ENCODE assay signal across 8 mouse cellular contexts in the genomic region with DNA sequence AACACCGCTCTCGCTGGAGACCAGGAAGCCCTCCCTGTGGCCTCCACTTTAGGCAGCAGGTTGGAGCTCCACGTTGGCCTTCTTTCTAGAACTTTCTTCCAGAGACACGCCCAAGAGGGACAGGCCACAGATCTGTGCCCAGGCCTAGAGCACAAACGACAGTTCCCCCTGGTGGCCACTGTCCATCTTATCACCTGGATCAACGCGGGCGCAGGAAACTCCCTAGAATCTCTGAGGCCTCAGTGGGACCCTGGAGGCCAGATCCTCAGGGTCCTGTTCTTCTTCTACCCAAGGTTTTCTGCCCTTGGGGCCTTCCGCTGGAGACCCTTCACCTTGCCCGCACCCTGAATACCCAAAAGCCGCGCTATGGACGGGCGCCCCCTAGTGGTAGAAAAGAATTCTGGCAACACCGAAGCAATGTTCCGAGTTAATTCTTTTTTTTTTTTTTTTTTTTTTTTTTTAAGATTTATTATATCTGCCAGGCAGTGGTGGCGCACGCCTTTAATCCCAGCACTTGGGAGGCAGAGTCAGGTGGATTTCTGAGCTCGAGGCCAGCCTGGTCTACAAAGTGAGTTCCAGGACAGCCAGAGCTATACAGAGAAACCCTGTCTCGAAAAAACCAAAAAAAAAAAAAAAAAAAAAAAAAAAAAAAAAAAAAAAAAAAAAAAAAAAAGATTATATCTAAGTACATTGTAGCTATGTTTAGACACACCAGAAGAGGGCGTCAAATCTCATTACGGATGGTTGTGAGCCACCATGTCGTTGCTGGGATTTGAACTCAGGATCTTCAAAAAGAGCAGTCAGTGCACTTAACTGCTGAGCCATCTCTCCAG. TPM values are rescaled to one million over a fixed set of nuclear protein-coding genes. Genes with fewer than 3 reads are reported as not detected.
A peak's percentile ranks its signal among the peaks of the same experiment; 100 is the strongest.
DNase-seq lines count a peak whose midpoint lies in the region; ATAC-seq and TF ChIP-seq lines count a peak whose summit lies in the region.
"Not testable (repeated sequence)": the region's sequence is repeated elsewhere in the genome, so short reads cannot be mapped to it uniquely, and the experiment has no call there.

No protein-coding gene starts in this region.

- peaks cover 0 to 26% of the 10 kb centered on the region in 2 experiments; a peak in 2 of 4 replicates for H3K36me3 ChIP-seq in MEL (ENCODE audit: control insufficient read depth in 1 of 2, insufficient read depth in 2 of 2, low read length in 2 of 2)
- H3K36me3 ChIP-seq in forebrain, embryonic 13.5 days (ENCODE audit: poor library complexity, severe bottlenecking); lung, embryonic 14.5 days (ENCODE audit: insufficient read depth); thymus, adult 2 months (ENCODE audit: control insufficient read depth, insufficient read depth, low read length): not testable (repeated sequence)

- H3K27me3 ChIP-seq in MEL (ENCODE audit: control insufficient read depth in 1 of 2, insufficient read depth in 2 of 2, low read length in 2 of 2); forebrain, embryonic 13.5 days; lung, embryonic 14.5 days (ENCODE audit: insufficient read depth, low read length); thymus, adult 2 months (ENCODE audit: control insufficient read depth, insufficient read depth, low read length): not testable (repeated sequence)

- peak overlapping the region; percentile 52 for H3K9ac ChIP-seq in MEL (ENCODE audit: control insufficient read depth, low read depth, low read length, poor library complexity, severe bottlenecking)
- H3K9ac ChIP-seq in forebrain, embryonic 13.5 days; lung, embryonic 14.5 days: not testable (repeated sequence)

- 0 out of 2 replicates have a peak overlapping the region, but pooled peaks have one; percentile 28 for H3K4me2 ChIP-seq in forebrain, embryonic 13.5 days
- peak overlapping the region; percentile 42; the same call in 1 of the 2 replicates for H3K4me2 ChIP-seq in lung, embryonic 14.5 days

- TF ChIP-seq EP300 in MEL (IDR thresholded peaks at IDR 0.05; ENCODE audit: low read depth in 1 of 2, low read length in 2 of 2): not testable (repeated sequence)

- not testable (repeated sequence) for ATAC-seq in forebrain, embryonic 13.5 days
- 0 out of 2 replicates have a peak, but pooled peaks have one; percentile 11 for ATAC-seq in lung, embryonic 14.5 days (ENCODE audit: insufficient read depth)

- H3K4me1 ChIP-seq in MEL (ENCODE audit: control insufficient read depth in 1 of 2, insufficient read depth in 2 of 2, low read length in 2 of 2): peaks cover 7 to 41% of the 10 kb centered on the region in 2 experiments
- peaks cover 17% of the 10 kb centered on the region for H3K4me1 ChIP-seq in forebrain, embryonic 13.5 days
- not testable (repeated sequence) for H3K4me1 ChIP-seq in lung, embryonic 14.5 days (ENCODE audit: insufficient read depth)
- H3K4me1 ChIP-seq in thymus, adult 2 months (replicated peaks; ENCODE audit: control insufficient read depth, insufficient read depth, low read length): peaks cover 37% of the 10 kb centered on the region

- not testable (repeated sequence) for TF ChIP-seq POLR2A in MEL (IDR thresholded peaks at IDR 0.05; ENCODE audit: control insufficient read depth in 1 of 2, insufficient read depth in 1 of 2, low read depth in 1 of 2, low read length in 2 of 2, poor library complexity in 1 of 2); thymus, adult 2 months (IDR thresholded peaks at IDR 0.05; ENCODE audit: control insufficient read depth, extremely low read depth, insufficient read depth, low read length, poor library complexity)

- TF ChIP-seq RAD21 in MEL (IDR thresholded peaks at IDR 0.05; ENCODE audit: low read depth, low read length): peak; percentile 46; the same call in 1 of the 2 replicates

- 29% methylated on average over 23 of the region's 23 CpGs for WGBS in forebrain, embryonic 13.5 days
- 27% methylated on average over 23 of the region's 23 CpGs for WGBS in lung, embryonic 14.5 days
- 19% methylated on average over 23 of the region's 23 CpGs for WGBS in thymus, adult 2 months

- DNase-seq in MEL (ENCODE audit: low read depth, low spot score): peak; percentile 79
- peak; percentile 64 for DNase-seq in cerebellum, adult 11-12 months
- DNase-seq in heart, postnatal 36 days: peak; percentile 83 to 86
- peak; percentile 58 for DNase-seq in layer of hippocampus, adult 11-12 months (ENCODE audit: low spot score)
- peak; percentile 86 for DNase-seq in lung, embryonic 14.5 days
- peak; percentile 68 for DNase-seq in ovary, postnatal 10 days (ENCODE audit: low spot score)
- DNase-seq in thymus, adult 2 months: peak; percentile 80

- intact Hi-C loops in heart, postnatal 36 days (cut with DNase I): loop anchor here (1.0 to 5.0 kb wide), 5 partner anchors 37 to 175 kb away; no protein-coding TSS in a partner anchor

- peak overlapping the region in 1 of 2 experiments; percentile 33; a peak in 1 of 4 replicates for H3K4me3 ChIP-seq in MEL (ENCODE audit: control insufficient read depth in 1 of 2, insufficient read depth in 1 of 2, low read depth in 2 of 2, low read length in 2 of 2)
- not testable (repeated sequence) for H3K4me3 ChIP-seq in forebrain, embryonic 13.5 days; lung, embryonic 14.5 days (ENCODE audit: low read depth, low read length)
- peak overlapping the region; percentile 13; the same call in 1 of the 2 replicates for H3K4me3 ChIP-seq in thymus, adult 2 months (ENCODE audit: control insufficient read depth, insufficient read depth, low read length)

- H3K79me2 ChIP-seq in MEL (ENCODE audit: control insufficient read depth, insufficient read depth, low read length, poor library complexity): not testable (repeated sequence)

- H3K27ac ChIP-seq in MEL (ENCODE audit: control insufficient read depth, low read depth, low read length): peak overlapping the region; percentile 93
- not testable (repeated sequence) for H3K27ac ChIP-seq in forebrain, embryonic 13.5 days; lung, embryonic 14.5 days (ENCODE audit: low read depth); thymus, adult 2 months (ENCODE audit: control insufficient read depth, insufficient read depth, low read length)

- not testable (repeated sequence) for H3K9me3 ChIP-seq in MEL (replicated peaks; ENCODE audit: insufficient read depth, low read length); forebrain, embryonic 13.5 days (replicated peaks); lung, embryonic 14.5 days (ENCODE audit: low read depth, low read length)

- TF ChIP-seq CTCF in MEL (IDR thresholded peaks at IDR 0.05 in 2 of 3, conservative IDR thresholded peaks at IDR 0.05 in 1 of 3; ENCODE audit: control insufficient read depth in 1 of 3, insufficient read depth in 1 of 3, low read depth in 2 of 3, low read length in 3 of 3, poor library complexity in 1 of 3, severe bottlenecking in 1 of 3): peak; percentile 52 to 88 (median 71); a peak in 5 of 6 replicates
- peak; percentile 75 for TF ChIP-seq CTCF in lung, embryonic 14.5 days (IDR thresholded peaks at IDR 0.05; ENCODE audit: low read depth)
- TF ChIP-seq CTCF in thymus, adult 2 months (IDR thresholded peaks at IDR 0.05; ENCODE audit: borderline replicate concordance, control insufficient read depth, extremely low read depth, insufficient read depth, low read length, poor library complexity): peak; percentile 99

RNA-seq across cellular contexts. Expression of a gene that starts 4.1 kb away (rescaled TPM):
- 27.7 and 37.8 TPM in 2 replicates for total RNA-seq in MEL (2012; rRNA removed)
- 100 to 1,000 TPM in 1 of 2 experiments, not detected in 1; 138 TPM for polyA plus RNA-seq in MEL (2012; ENCODE audit: insufficient read depth in 1 of 2, insufficient read length in 2 of 2, low read depth in 1 of 2, low replicate concordance in 2 of 2, missing spikeins in 1 of 2)
- polyA plus RNA-seq in forebrain, embryonic 13.5 days (2015; fragmentation: Nextera tagmentation; extraction: Ambion mirVana): 2.0 and 2.4 TPM in 2 replicates
- total RNA-seq in heart, postnatal 36 days (2021): 1 to 10 TPM in 1 of 2 experiments, under 1 TPM in 1; 0.73 to 1.4 TPM
- 1.0 and 1.7 TPM in 2 replicates for polyA plus RNA-seq in lung, embryonic 14.5 days (2014; fragmentation: Nextera tagmentation; extraction: Ambion mirVana)
- polyA plus RNA-seq in thymus, adult 2 months (2012; rRNA removed): 13.0 and 15.5 TPM in 2 replicates

RNA-seq across cellular contexts. Expression of a gene that starts 13.5 kb away (rescaled TPM):
- total RNA-seq in MEL (2012; rRNA removed): 0.19 TPM in 1 of 2 replicates, not detected in the other
- not detected for polyA plus RNA-seq in MEL (2012; ENCODE audit: insufficient read depth in 1 of 2, insufficient read length in 2 of 2, low read depth in 1 of 2, low replicate concordance in 2 of 2, missing spikeins in 1 of 2)
- 0.21 and 0.30 TPM in 2 replicates for polyA plus RNA-seq in forebrain, embryonic 13.5 days (2015; fragmentation: Nextera tagmentation; extraction: Ambion mirVana)
- total RNA-seq in heart, postnatal 36 days (2021): under 1 TPM; 0.19 to 0.27 TPM
- 0.42 and 0.61 TPM in 2 replicates for polyA plus RNA-seq in lung, embryonic 14.5 days (2014; fragmentation: Nextera tagmentation; extraction: Ambion mirVana)
- polyA plus RNA-seq in thymus, adult 2 months (2012; rRNA removed): 0.20 and 1.00 TPM in 2 replicates

RNA-seq across cellular contexts. Expression of a gene that starts 34.1 kb away (rescaled TPM):
- 1.5 and 2.1 TPM in 2 replicates for total RNA-seq in MEL (2012; rRNA removed)
- polyA plus RNA-seq in MEL (2012; ENCODE audit: insufficient read depth in 1 of 2, insufficient read length in 2 of 2, low read depth in 1 of 2, low replicate concordance in 2 of 2, missing spikeins in 1 of 2): 1 to 10 TPM in 1 of 2 experiments, not detected in 1; 5.1 TPM
- 2.5 and 3.3 TPM in 2 replicates for polyA plus RNA-seq in forebrain, embryonic 13.5 days (2015; fragmentation: Nextera tagmentation; extraction: Ambion mirVana)
- 10 to 100 TPM; 29.4 to 48.3 TPM for total RNA-seq in heart, postnatal 36 days (2021)
- 3.2 and 3.7 TPM in 2 replicates for polyA plus RNA-seq in lung, embryonic 14.5 days (2014; fragmentation: Nextera tagmentation; extraction: Ambion mirVana)
- polyA plus RNA-seq in thymus, adult 2 months (2012; rRNA removed): 23.2 and 29.7 TPM in 2 replicates

RNA-seq across cellular contexts. Expression of a gene that starts 42.7 kb away (rescaled TPM):
- 82.8 and 99.5 TPM in 2 replicates for total RNA-seq in MEL (2012; rRNA removed)
- 10 to 100 TPM in 1 of 2 experiments, not detected in 1; 74.7 TPM for polyA plus RNA-seq in MEL (2012; ENCODE audit: insufficient read depth in 1 of 2, insufficient read length in 2 of 2, low read depth in 1 of 2, low replicate concordance in 2 of 2, missing spikeins in 1 of 2)
- polyA plus RNA-seq in forebrain, embryonic 13.5 days (2015; fragmentation: Nextera tagmentation; extraction: Ambion mirVana): 69.1 and 75.6 TPM in 2 replicates
- 1,000 to 10,000 TPM; 1,832 to 1,909 TPM for total RNA-seq in heart, postnatal 36 days (2021)
- polyA plus RNA-seq in lung, embryonic 14.5 days (2014; fragmentation: Nextera tagmentation; extraction: Ambion mirVana): 127 and 133 TPM in 2 replicates
- 287 and 359 TPM in 2 replicates for polyA plus RNA-seq in thymus, adult 2 months (2012; rRNA removed)

RNA-seq across cellular contexts. Expression of a gene that starts 59.4 kb away (rescaled TPM):
- total RNA-seq in MEL (2012; rRNA removed): 246 and 303 TPM in 2 replicates
- 1,000 to 10,000 TPM in 1 of 2 experiments, 100 to 1,000 TPM in 1; 684 to 1,095 TPM for polyA plus RNA-seq in MEL (2012; ENCODE audit: insufficient read depth in 1 of 2, insufficient read length in 2 of 2, low read depth in 1 of 2, low replicate concordance in 2 of 2, missing spikeins in 1 of 2)
- polyA plus RNA-seq in forebrain, embryonic 13.5 days (2015; fragmentation: Nextera tagmentation; extraction: Ambion mirVana): 264 and 282 TPM in 2 replicates
- 100 to 1,000 TPM; 240 to 277 TPM for total RNA-seq in heart, postnatal 36 days (2021)
- 254 and 255 TPM in 2 replicates for polyA plus RNA-seq in lung, embryonic 14.5 days (2014; fragmentation: Nextera tagmentation; extraction: Ambion mirVana)
- polyA plus RNA-seq in thymus, adult 2 months (2012; rRNA removed): 562 and 568 TPM in 2 replicates
